Mouse (Mus musculus) kidney, adult 2 months (tissue): ENCODE data around the gene Ahcyl2. TPM values are rescaled to one million over a fixed set of nuclear protein-coding genes. Genes with fewer than 3 reads are reported as not detected.
A peak's percentile ranks its signal among the peaks of the same experiment; 100 is the strongest.

Experiments used
- DNase-seq: peaks from one replicate; pipeline ENCODE4 v3.0.0; 2021
- H3K27ac ChIP-seq: fragments of 200-500 bp; 2 replicates; pipeline ENCODE4 v1.5.1; 2012; ENCODE audit warnings: low read depth, low read length, control low read depth, inconsistent platforms; ENCODE audit not compliant: insufficient read depth
- H3K27me3 ChIP-seq: fragments of 200-500 bp; replicated peaks from 2 replicates; pipeline ENCODE4 v1.6.1; 2012; ENCODE audit warnings: mild to moderate bottlenecking, moderate library complexity, low read length, inconsistent platforms; ENCODE audit not compliant: control insufficient read depth, insufficient read depth
- H3K36me3 ChIP-seq: fragments of 200-500 bp; 2 replicates; pipeline ENCODE4 v1.6.1; 2012; ENCODE audit warnings: mild to moderate bottlenecking, moderate library complexity, low read length, inconsistent platforms; ENCODE audit not compliant: control insufficient read depth, insufficient read depth
- H3K4me1 ChIP-seq: fragments of 200-500 bp; 2 replicates; pipeline ENCODE4 v1.6.1; 2011; ENCODE audit warnings: low read length; ENCODE audit not compliant: control insufficient read depth, insufficient read depth
- H3K4me3 ChIP-seq: fragments of 200-500 bp; 2 replicates; pipeline ENCODE4 v1.5.1; 2011; ENCODE audit warnings: mild to moderate bottlenecking, low read depth, low read length, control low read depth; ENCODE audit not compliant: insufficient read depth
- CTCF ChIP-seq: fragments of 200-500 bp; conservative IDR thresholded peaks from 2 replicates; pipeline ENCODE4 v1.5.1; 2011; ENCODE audit warnings: low read depth, mild to moderate bottlenecking, control low read depth, low read length, moderate library complexity, mixed read lengths; ENCODE audit not compliant: insufficient read depth, insufficient read length
- POLR2A ChIP-seq: fragments of 200-500 bp; IDR thresholded peaks from one replicate; pipeline ENCODE4 v1.6.1; 2011; ENCODE audit warnings: low read depth, low read length, control low read depth
- WGBS: fragments of 180-500 bp; shearing (Covaris S2); methylation state at CpG from one replicate; pipeline ENCODE4 v1.1.7; 2018; 5-methylcytosine and 5-hydroxymethylcytosine counted together
- polyA plus RNA-seq: library from polyadenylated mRNA; depleted of rRNA; stranded (reverse); fragments of >200 nt; gene quantifications from 2 replicates; pipeline ENCODE4 v1.2.3, GENCODE M21; 2012

The Ahcyl2 gene
- polyA plus RNA-seq, 1 experiment = 122 TPM

DNA sequence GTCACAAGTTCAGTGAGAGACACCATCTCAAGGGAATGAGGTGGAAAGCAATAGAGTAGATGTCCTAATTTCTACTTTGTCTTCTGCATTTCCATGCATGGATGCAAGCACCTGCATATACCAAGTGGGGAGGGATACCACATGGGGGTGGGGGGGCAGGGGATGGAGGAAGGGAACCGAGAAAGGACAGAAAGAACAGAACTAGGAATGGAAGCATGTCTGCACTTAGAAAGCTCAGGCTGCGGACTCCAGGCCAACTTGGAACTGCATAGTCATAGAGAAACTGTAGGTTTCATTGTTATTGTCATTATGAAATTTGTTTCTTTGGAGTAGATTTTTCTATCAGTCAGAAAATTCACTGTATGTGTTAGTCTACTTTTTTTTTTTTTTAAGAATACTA lies 69.8 kb downstream of the Ahcyl2 start:
- WGBS = 95% methylated on average over 2 of the region's 2 CpGs
- DNase-seq = no peak
- H3K4me1 ChIP-seq = peaks cover 10% of the 10 kb centered on the region
- no peaks in the 10 kb centered on the region for H3K27me3 ChIP-seq
- H3K27ac ChIP-seq = no peak overlapping the region
- no peak overlapping the region for H3K4me3 ChIP-seq
- no peaks in the 10 kb centered on the region; the same call in 1 of the 2 replicates for H3K36me3 ChIP-seq
- TF ChIP-seq POLR2A = no peak
- no peak for TF ChIP-seq CTCF

DNA sequence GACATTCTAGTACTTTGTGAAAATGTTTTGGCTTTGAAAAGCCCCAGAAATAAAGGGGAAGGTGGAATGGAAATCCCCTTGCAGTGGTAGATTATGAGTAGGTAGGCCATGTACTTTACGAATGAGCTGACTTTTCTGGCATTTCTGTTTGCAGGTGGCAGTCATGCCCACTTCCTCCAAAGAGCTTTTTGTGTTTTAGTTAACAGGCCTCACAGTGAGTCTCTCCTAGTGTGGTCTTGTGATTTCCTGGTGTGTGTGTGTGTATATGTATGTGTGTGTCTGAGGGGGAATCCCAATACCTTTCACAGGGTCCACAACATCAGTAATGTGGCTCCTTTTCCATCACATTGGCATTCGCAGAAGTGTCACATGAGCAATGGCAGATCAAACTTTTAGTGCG lies 70.7 kb downstream of the Ahcyl2 start:
- no peak overlapping the region for H3K27ac ChIP-seq
- TF ChIP-seq POLR2A = no peak
- no peak for TF ChIP-seq CTCF
- H3K4me1 ChIP-seq = peaks cover 5% of the 10 kb centered on the region; the same call in 1 of the 2 replicates
- H3K27me3 ChIP-seq = no peaks in the 10 kb centered on the region
- DNase-seq = no peak
- H3K4me3 ChIP-seq = no peak overlapping the region
- H3K36me3 ChIP-seq = no peaks in the 10 kb centered on the region; the same call in 1 of the 2 replicates
- WGBS = 91% methylated on average over 3 of the region's 3 CpGs

DNA sequence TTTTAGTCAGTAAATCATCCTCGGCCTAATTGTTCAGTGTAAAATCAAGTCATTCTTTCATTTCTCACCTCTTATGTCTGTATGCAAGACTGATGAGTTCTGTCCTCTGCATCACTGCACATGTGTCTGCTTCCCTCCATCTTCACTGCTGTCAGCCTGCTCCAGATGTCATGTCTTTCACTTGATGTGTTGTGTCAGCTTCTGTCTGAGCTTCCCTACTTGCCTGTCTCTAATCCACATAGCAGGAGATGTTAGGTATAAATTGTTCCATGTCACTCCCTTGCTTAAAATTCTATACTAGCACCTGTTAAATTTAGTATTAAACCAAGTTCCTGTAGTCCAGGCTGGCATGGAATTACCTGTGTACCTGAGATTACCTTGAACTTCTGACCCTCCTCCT lies 72.2 kb downstream of the Ahcyl2 start:
- Histone ChIP-seq H3K27ac (no peak overlapping the region), H3K4me1 (no peaks in the 10 kb centered on the region; the same call in 1 of the 2 replicates), H3K27me3 (no peaks in the 10 kb centered on the region), H3K4me3 (no peak overlapping the region), H3K36me3 (no peaks in the 10 kb centered on the region; the same call in 1 of the 2 replicates)
- TF ChIP-seq POLR2A (no peak), CTCF (no peak)
- 98% methylated on average over 1 of the region's 1 CpGs for WGBS
- no peak for DNase-seq

DNA sequence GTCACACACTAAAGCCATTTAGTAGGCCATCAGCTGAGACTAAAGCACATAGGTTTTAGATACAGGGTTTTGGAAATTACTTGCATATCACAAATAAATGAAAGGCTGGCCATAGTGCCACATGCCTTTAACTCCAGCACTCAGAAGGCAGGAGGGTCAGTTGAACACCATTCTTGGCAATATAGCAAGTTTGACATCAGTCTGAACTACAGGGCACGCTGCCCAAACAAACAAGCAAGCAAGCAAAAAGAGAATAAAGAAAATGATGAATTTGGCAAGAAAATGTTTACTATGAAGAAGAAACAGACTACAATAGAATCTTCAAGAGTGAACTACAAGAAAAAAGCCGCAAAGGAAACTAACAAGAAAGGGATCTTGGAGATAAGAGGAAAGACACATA lies 73.7 kb downstream of the Ahcyl2 start:
- DNase-seq = peak; percentile 50
- Histone ChIP-seq H3K4me3 (no peak overlapping the region), H3K27ac (no peak overlapping the region), H3K4me1 (no peaks in the 10 kb centered on the region; the same call in 1 of the 2 replicates), H3K36me3 (no peaks in the 10 kb centered on the region), H3K27me3 (no peaks in the 10 kb centered on the region)
- TF ChIP-seq CTCF (no peak), POLR2A (no peak)
- WGBS = 69% methylated on average over 2 of the region's 2 CpGs

DNA sequence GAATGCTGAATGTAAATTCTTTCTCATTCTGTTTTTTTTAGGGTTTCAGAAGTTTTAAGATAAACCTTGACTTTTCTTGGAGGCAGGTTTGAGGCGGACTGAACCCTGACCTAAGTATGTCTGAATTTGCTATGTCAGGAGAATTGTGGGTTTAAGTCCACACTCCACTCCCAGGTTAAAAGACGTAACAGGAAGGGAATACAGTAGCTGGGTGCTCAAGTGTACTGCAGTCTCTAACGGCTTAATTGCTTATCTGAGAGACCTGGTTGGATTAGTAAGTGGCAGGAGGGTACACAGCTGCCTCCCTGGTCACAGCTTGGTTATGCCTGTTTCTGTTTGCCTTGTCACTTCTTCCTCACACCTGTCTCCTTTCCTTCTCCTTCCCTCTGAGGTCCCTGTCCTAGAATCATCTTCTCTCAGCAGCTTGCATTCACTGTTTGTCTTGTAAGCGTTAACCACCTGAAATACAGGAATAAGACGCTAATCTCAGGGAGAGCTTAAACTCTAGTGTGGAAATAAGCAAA lies 79.9 kb downstream of the Ahcyl2 start:
- H3K4me3 ChIP-seq = no peak overlapping the region
- H3K36me3 ChIP-seq = no peaks in the 10 kb centered on the region
- H3K27ac ChIP-seq = peak overlapping the region; percentile 90
- TF ChIP-seq POLR2A (no peak), CTCF (no peak)
- peaks cover 17% of the 10 kb centered on the region for H3K4me1 ChIP-seq
- DNase-seq = peak; percentile 84
- 50% methylated on average over 5 of the region's 5 CpGs for WGBS
- no peaks in the 10 kb centered on the region for H3K27me3 ChIP-seq

DNA sequence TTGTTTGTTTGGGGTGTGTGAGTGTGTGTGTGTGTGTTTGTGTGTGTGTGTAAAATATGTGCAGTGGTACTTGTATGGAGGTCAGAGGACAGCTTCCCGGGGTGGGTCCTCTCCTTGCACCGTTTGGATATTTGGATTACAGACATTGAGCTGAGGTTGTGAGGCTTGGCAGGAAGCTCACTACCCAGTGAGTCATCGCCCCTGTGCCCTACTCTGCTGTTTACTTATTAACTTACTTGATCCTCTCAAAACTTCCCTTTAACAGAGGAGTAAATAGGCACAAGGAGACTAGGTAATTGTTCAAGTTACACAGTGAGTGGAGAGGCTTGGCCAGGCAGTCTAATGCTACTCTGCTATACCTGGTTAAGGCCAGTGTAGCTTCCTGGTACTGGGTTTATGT lies 81.0 kb downstream of the Ahcyl2 start:
- TF ChIP-seq CTCF (no peak), POLR2A (no peak)
- Histone ChIP-seq H3K27ac (peak overlapping the region; percentile 73), H3K27me3 (no peaks in the 10 kb centered on the region), H3K36me3 (no peaks in the 10 kb centered on the region), H3K4me1 (peaks cover 21% of the 10 kb centered on the region), H3K4me3 (no peak overlapping the region)
- DNase-seq = peak; percentile 91
- WGBS = 16% methylated on average over 3 of the region's 3 CpGs

DNA sequence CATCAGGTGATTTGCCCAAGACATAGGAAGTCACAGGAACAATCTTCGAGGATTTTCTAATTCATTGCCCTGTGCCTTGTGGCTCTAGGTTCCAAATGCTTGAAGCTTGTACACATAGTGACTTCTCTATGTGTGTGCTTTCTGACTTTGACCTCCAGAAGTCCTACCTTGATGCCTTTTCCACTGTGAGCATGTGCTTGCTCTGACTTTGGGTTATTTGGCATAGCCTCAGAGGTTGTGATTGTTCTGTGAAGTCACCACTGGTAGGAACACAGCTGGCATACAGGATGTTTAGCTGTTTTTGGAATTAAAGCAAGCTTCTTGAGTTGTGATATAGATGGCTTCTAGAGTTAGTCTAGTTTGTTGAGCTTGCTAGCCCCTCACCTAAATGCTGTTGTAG lies 82.3 kb downstream of the Ahcyl2 start:
- H3K4me1 ChIP-seq = peaks cover 21% of the 10 kb centered on the region
- TF ChIP-seq CTCF = no peak
- TF ChIP-seq POLR2A = no peak
- no peaks in the 10 kb centered on the region for H3K36me3 ChIP-seq
- H3K27ac ChIP-seq = peak overlapping the region; percentile 73
- WGBS = 53% methylated on average over 1 of the region's 1 CpGs
- peak; percentile 65 for DNase-seq
- no peak overlapping the region for H3K4me3 ChIP-seq
- no peaks in the 10 kb centered on the region for H3K27me3 ChIP-seq
